Mouse (Mus musculus) left cerebral cortex, postnatal 14 days (tissue): ENCODE measurements around the gene Mbip. TPM values are rescaled to one million over a fixed set of nuclear protein-coding genes. Genes with fewer than 3 reads are reported as not detected.

Source experiments
- DNase-seq, 2 experiments: peaks; one replicate each; pipeline ENCODE4 v3.0.0; 2021 to 2022; ENCODE audit warnings: low spot score in 2 of 2, mixed read lengths in 1 of 2
- intact Hi-C: fragments of 180-260 bp; cut with DNase I; formaldehyde crosslinking; loops from one replicate; pipeline ENCODE4 v1.15.1; 2025
- total RNA-seq, 2 experiments: library from RNA; stranded (reverse); gene quantifications; 2 replicates each; pipeline ENCODE4 v1.2.3; 2021

Gene Mbip
- total RNA-seq, 2 experiments from 2014 or later = 18.9 to 19.3 TPM

- DNase-seq = no peak
- intact Hi-C loops = no loop called here
These were observed 47.5 kb downstream of the Mbip start for GRCm38 (mm10) chr12:56297921-56298830.

GRCm38 (mm10) chr12:56297099-56297498, 48.6 kb downstream of the Mbip start:
- intact Hi-C loops = no loop called here
- DNase-seq = no peak

GRCm38 (mm10) chr12:56296524-56296923, 49.2 kb downstream of the Mbip start:
- no peak for DNase-seq
- intact Hi-C loops = no loop called here

GRCm38 (mm10) chr12:56295160-56295559, 50.5 kb downstream of the Mbip start:
- no peak for DNase-seq
- intact Hi-C loops = no loop called here

- no peak for DNase-seq
- intact Hi-C loops = no loop called here
These were observed 57.1 kb downstream of the Mbip start for GRCm38 (mm10) chr12:56288548-56288947.

GRCm38 (mm10) chr12:56286828-56287227, 58.9 kb downstream of the Mbip start:
- intact Hi-C loops = no loop called here
- DNase-seq = no peak

- DNase-seq = no peak
- intact Hi-C loops = no loop called here
These were observed 61.5 kb downstream of the Mbip start for GRCm38 (mm10) chr12:56284210-56284609.

- intact Hi-C loops = no loop called here
- DNase-seq = no peak
These were observed 64.0 kb downstream of the Mbip start for GRCm38 (mm10) chr12:56281649-56282048.

Other genes with a start within 250 kb of the Mbip start
- under 1 TPM; 0.35 to 0.47 TPM for gene Nkx2-1, start 191.0 kb upstream of the Mbip start, total RNA-seq